Mouse (Mus musculus): ENCODE measurements around the gene Samd10.
A peak's percentile ranks its signal among the peaks of the same experiment; 100 is the strongest.

DNA sequence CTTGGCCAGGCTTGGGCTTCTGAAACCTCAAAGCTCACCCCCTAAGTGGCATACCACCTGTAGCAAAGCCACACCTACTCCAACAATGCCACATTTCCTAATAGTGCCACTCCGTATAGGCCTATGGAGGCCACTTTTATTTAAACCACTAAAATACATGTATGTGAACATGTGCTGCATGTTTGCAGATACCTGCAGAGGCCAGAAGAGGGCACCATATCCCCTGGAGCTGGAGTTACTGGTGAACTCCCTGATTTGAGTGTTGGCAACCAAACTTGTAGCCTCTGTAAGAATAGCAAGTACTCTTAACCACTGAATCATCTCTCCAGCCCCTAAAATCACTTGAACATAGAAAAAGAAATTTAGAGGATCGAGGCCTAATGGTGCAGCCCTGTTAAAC lies 45.3 kb upstream of the Samd10 start:
- TF ChIP-seq CTCF (IDR thresholded peaks at IDR 0.05; ENCODE audit: low read depth): peak; percentile 70
- TF ChIP-seq EP300 (IDR thresholded peaks at IDR 0.05; ENCODE audit: low read depth): no peak
